Mouse (Mus musculus) kidney, postnatal 25 days (tissue): Measurements from ENCODE around the gene Tns4.

Experiments used
- DNase-seq, 2 experiments: peaks; one replicate each; pipeline ENCODE4 v3.0.0; 2021; ENCODE audit warnings: mixed read lengths in 2 of 2

Tns4 gene

DNA sequence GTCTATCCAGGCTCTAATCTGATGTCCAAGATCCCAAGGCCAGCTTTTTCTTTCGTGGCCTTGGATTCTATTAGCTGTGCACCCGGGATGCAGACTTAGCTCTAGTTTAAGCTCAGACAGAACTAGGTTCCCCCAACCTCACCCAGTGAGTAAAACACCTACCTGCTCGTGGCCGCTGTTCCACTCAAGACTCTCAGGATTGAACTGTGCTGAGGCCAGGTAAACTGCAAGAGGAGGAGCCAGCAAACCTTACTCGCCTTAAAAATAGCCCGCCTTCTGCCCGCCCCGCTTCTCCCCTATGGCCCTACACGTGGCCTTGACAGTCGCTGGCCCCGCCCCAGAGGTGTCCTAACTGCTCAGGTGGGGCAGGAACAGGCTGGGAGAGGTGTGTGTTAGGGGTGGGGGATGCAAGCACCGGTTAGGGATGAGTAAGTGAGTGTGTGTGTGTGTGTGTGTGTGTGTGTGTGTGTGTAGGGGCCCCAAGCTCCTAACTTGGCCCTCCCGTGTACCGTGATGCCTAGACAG lies at the start of gene Tns4:
Gene Tns4, minus strand, starts transcription at position 230 of the 525 bp plus-strand sequence.
- DNase-seq: no peak

DNA sequence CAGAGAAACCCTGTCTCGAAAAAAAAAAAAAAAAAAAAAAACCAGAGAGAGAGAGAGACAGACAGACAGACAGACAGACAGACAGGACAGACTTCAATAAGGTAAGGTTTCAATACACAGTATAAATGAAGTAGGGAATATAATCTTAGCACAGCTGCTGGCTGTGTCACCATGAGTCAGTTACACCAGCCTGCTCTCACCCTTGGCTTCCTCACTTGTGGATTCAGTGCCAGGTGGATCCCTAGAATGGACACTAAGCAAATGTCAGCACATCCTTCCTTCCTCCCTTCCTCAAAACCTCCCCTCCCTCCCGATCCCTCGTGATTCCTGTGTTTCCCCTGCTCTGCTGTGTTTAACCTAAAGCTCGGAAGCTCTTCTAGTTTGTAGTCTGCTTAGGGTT lies 48.3 kb upstream of the Tns4 start:
- no peak for DNase-seq

DNA sequence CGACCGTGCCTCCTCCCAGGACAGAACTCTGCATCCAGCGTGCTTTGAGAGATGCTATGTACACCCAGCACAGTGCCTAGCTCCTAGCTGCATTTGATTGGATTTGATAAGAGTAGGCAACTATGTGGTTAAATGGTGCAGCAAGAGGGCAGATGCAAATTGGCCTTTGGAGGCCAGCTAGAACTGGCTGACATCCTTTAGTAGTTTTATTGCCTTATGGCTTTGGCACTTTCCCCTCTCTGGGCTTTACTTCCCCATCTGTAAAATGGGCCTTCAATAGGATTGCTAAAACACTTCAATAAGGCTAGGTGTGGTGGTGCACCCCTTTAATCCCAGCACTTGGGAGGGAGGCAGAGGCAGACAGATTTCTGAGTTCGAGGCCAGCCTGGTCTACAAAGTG lies 47.9 kb upstream of the Tns4 start:
- no peak for DNase-seq

DNA sequence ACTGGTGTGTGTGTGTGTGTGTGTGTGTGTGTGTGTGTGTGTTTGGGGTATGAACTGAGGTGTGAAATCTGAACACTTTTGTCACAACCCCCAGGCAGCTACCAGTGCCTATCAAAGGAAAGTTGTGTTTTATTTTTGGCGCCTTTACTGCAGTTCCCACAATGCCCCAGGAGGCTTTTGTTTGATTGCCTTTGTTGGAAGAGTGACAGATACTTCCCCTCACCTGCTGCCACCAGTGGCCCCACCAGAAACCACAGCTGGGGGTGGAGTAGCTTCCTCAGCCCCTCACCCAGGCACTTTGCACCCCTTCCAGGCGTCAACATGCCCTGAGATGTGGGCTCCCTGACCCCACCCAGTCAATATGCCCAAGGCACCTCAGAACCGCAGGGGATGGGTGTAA lies 47.3 kb upstream of the Tns4 start:
- DNase-seq: no peak

DNA sequence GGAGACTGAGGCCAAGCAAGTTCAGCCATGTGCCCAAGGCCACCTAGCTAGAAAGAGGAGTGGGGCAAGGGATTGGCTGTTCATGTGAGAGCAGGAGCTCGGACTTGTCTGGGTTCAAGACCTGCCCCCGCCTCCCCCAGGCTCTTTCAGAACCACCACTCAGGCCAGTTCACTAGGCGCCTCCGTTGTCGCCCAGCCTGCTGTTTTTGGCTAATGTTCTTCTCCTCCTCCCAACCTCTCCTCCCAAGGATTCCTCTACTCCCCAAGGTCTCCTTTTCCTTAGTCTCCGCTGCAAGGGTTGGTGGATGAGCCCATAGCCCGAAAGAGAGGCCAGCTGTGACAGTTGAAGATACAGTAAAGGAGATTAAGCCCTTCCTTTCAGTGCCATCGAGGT lies 45.9 kb upstream of the Tns4 start:
- no peak for DNase-seq

DNA sequence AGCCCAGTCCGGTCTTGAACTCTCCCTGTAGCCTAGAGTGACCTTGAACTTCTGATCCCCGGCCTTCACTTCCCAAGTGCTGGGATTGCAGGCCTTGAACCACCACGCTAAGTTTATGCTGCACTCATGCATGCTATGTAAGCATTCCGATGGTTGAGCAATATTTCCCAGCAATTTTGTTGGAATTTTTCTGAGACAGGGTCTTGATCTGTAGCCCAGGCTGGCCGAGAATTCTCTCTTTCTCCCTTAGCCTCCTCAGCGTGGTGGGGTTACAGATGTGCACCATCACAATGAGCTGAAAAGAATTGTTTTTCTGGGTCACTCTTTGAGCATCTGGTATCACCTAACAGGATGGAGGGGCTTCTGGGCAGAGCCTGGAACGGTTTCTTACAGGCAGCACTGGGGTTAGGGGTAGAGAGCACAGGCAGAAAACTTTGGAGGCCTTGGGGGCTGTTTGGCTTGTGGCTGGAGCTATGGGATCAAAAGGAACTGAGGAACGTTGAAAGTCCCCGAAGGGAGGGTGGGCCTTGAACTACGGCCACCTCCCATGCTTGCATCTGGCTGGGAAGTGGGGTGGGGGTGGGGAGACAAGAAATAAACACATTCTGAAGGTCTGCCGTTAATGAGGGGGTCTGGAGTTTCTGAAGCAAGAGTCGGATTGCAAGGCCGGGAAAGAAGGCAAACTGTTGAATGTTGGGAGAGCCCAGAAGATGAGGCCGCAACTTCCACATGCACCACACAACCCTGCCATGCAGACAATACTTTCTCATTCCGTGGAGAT lies 45.4 kb upstream of the Tns4 start:
- no peak for DNase-seq

DNA sequence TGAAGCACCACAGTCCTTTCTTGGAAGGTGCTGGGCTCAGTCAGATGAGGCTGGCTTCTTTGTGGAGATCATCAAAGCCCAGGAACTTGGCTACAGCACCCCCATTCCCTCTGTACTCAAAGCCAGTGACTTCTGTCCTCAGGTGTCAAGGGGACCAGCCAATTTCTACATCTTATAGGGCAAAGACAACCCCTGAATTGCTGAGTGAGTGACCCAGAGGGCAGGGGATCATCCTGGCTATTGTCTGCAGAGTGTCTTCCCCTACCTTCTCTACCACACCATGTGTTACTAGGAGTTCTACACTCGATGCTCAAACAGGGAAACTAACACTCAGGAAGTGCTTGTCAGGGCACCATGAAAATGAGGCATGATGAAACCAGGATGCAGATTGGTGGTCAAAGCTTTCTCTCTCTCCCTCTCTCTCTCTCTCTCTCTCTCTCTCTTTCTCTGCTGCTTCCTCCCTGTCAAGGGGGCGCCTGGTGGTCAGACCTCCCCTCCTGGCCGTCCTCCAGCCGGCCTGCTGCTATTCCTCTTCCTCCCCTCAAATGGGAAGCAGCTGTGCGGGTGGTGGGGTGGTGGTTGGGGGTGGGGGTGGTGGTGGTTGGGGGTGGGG lies 44.3 kb upstream of the Tns4 start:
- no peak for DNase-seq

DNA sequence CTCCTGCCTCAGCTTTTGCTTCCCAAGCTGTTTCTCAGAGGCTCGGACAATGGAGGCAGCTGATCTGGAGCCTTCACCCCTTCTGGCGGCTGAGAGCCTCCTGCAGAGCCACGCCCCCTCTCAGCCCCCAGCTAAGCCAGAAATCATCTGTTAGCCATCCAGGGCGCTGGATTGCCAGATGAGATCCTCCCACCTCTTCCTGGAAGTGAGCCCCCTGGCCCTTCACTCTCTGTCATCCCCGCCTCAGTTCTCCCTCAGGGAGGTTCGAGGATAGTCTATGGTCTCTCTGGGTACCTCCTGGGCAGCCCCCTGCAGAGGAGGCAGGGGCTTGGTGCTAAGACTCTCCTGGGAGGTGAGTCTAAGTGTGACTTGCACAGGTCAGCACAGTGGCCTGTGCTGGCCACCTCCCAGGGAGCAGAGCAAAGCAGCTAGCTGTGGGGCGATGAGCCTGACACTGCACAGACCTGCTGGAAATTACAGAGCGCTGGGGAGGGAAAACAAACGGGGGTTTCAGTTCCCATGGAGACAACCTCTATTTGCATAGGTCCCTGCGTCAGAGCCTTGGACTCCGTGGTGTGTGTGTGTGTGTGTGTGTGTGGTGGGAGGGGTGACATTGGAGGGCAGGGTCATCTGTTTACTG lies 43.1 kb upstream of the Tns4 start:
- peak in 1 of 2 experiments; percentile 46 for DNase-seq

DNA sequence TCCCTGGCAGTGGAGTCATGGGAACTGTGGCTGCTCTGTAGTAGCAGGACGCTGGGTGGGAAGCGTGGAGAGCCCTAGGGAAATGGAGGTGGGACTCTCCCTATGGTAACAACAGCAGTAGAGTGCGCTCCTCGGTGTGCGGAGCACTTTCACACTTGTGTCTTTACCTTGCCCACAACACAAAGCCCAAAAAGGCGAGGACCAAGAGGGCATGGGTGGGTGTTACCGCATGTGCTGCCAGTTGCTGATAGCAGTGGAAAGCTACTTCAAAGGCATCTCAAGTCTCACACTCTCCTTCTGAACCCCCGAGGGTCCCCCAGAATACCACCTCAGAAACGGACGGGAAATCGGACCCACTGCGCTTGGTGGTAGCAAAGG lies 42.3 kb upstream of the Tns4 start:
- DNase-seq: no peak

DNA sequence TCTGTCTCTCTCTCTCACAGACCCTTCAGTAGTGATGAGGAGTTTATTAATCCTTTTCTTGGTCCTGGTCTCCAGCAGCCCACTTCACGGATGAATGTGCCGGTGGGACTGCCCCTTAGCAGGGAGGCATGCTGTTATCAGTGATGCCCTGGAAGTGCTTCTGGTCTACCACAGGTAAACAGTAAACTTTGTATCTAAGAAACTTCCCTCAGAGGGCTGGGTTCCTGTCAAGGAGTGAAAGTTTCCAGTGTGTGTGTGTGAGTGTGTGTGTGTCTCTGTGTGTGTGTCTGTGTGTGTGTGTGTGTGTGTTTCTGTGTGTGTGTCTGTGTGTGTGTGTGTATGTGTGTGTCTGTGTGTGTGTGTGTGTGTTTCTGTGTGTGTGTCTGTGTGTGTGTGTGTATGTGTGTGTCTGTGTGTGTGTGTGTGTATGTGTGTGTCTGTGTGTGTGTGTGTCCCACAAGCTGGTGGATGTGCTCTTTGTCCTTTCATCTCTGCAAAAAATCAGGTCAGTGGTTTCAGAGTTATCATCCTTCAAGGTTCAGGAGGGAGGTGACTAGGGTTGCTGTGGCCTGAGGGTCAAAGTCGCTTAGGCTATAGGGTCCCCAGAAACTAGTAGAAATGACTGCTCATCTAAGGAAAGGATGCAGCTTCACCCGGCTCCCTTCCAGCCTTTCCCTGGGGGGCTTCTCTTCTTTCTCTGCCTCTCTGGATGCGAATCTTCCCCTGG lies 41.8 kb upstream of the Tns4 start:
- DNase-seq: no peak

DNA sequence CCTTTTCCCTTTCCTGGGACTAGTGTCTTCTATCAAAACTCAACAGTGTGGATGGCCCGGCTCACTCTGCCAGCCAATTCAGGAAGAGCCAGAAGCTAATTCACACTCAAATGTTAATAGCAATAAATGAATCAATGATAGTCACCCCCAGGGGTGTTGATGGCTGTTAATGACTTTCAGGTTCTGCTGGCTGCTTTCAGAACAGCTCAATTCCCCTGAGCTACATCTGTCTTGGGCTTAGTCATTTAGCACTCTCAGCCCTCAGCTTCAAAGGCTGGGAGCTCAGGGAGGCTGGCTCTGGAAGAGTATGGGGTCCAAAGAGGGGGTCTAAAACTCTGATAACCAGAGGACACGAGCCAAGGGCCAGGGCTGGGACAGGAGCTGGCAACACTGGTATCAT lies 40.2 kb upstream of the Tns4 start:
- no peak for DNase-seq

DNA sequence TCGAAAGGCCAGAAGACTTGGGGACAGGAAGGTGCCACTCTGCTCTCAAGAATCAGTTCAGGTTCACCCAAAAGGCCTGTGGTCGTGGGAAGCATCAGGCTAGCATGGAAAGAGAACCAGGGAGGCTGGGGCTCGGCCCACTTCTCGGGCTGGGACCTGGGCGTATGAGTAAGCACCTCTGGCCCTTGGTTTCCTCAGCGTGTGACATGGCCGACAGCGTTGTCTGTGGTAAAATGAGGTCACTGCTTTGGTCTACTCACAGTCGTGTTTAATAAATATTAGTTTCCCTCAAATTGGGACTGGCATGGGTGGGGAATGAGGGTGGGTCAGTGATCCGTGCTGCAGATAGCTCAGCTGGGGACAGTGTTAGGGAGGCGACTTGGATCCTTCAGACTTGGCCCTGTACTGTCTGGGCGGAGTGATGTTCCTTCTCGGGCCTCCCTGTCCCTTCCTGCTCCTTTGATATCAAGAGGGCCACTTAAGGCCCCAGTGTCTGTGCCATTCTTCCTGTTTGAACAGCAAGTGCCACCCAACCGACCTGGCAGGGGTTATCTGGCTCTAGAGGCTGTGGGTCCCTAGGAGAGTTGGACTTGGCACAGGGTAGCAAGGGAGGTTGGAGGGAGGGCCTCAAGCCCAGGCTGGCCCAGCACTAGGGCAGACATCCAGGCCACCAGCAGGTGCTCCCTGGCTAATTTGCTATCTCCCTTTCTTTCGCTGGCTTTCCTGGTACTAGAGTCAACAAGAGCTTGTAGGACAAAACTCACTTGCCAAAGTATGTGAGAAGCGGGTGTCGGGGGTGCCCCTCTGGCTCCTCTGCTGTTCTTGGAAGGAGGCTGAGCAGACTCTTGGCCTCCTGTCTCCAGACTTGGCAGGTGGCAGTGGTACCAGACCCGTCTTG lies 38.9 kb upstream of the Tns4 start:
- no peak for DNase-seq

DNA sequence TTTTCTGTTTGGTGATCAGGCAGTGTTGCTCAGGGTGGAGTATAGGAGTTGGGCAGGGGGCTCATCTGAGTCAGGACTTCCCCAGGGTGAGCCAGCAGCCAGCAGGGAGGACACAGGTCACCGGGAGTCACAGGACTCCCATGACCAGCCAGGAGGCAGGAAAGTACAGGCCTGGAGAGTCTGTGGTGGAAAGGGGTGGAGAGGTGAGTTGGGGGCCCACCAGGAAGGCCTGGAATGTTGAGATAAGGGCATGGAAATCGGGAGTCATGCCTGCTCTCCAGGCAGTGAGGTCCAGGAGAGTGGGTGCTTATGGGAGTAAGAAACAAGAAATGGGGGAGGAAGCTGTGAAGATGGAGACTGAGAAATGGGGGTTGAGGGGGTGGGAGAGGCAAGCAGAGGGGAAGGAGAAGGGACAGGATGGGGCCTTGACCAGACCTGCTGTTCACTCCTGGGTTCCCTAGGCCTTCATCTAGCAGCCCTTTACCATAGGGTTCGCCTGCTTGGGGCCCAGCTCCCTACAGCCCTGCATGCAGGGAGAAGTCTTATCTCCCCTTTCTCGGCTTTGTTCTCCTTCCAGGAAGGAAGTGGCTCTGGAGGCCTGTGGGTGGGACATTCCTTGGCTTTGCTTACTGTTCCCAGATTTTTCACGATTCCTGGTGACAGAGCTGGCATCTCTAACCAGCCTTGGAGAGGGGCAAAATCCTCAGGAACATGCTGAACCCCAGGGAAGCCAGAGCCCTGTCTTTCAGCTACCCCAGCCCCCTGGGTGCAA lies 37.6 kb upstream of the Tns4 start:
- DNase-seq: peak; percentile 27 to 58

DNA sequence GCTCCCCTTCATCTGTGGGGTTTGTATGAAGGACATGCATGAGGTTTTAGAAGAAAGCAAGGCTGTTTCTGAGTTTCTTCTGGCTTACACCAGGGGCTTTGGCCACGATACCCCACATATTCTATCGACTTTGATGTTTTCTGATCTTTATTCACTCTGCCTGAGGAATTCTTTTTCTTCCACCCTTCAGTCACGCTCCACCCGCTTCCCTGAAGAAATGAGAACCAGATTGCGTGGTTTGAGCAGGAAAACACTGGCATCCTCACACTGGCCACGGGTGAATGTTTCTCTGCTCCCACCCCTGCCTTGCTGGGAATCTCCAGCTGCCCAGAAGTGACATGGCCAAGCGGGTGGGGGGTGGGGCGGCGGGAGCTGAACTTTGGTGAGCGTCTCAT lies 35.5 kb upstream of the Tns4 start:
- DNase-seq: no peak

DNA sequence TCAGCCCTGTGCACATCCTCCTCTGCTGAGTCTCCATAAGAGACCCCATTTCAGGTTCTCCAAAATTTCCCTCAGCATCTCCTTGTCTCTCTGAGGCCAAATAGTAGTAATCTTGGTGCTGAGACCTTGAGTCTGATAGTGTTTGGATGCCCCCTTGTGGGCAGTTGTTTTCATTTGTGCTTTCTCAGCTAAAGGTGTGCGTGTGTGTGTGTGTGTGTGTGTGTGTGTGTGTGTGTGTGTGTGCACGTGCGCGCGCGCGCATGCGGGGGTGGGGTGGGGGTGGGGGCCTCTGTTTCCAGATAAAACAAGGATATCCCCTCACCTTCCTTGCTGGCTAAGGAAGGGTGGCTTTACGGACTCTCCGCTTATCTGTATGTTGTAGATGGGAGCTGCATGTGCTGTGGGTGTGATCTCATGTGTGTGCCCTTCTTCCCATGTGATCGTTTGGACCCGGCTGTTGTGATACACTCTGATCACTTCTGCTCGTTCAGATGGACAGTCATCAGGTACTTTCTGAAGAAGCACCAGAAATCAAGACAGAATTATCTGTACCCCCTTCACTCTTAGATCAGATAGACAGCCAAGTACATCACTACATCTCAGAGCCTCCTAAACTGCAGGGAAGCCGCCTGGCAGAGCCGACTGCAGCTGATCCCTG lies 35.0 kb upstream of the Tns4 start:
- DNase-seq: peak; percentile 66 to 87

DNA sequence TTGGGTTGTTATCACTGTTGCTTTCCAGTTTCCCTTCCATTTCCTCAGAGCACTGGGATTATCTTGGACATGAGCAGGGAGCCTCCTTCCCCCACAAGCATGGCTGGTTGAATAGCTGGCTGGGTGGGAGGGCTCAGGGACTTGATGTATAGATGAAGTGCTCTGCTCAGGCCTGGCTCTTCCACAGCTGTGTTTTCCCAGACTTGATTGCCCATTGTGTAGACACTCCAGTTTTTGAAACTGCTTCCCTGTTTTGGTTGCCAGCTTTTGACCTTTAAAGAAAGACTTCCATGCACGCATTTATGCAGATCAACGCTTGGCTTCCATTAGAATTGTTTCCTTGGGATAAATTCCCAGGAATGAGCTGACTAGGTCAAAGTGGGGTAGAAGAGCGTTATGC lies 33.6 kb upstream of the Tns4 start:
- no peak for DNase-seq

DNA sequence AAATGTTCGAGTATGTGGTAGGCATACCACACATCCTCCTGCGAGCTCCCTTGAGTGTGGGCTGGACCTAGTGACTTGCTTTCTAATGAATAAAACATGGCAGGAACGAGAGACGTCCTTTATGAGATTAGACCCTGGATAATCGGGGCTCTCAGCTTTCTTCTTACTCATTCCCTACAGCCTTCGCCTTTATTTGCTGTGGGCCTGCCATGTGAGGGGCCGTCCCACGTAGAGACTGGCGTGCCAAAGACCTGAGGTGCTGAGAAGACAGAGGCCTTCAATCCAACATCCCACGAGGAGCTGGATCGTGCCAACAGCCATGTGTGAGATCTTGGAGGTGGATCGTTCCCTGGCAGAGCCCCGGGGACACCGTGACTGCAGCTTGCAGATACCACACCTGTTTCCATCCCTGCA lies 32.1 kb upstream of the Tns4 start:
- no peak for DNase-seq

DNA sequence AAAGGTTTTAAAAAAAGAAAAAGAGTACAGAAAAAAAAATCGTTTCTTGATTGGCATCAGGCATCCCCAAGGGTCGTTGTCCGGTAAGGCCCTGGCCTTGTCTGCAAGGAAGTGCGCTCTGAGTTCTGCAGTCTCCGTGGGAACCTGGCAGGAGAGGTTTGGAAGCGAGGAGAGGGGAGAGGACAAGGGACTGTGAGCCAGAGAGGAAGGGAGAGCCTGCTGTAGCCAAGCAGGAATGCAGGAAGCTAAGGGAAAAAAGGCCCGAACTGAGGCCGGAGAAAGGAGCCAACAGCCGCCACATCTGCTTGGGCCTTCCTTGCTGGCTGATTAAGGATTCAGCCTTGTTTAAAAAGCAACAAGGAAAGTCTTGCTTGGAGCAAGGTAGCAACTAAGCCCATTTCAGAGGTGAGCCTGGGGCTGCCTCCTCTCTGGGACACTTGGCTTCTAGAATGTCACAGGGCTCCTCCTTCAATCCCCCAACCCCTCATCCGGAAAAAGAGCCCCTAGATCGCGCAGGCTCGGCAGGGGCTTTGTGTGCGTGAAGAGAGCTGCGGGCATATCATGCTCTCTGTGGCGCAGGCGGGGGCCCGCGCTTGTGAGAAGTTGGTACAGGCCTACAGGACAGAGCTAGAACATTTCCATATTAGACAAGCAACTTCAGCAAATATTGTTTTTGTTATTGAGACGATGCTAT lies 31.6 kb upstream of the Tns4 start:
- peak; percentile 26 to 62 for DNase-seq

DNA sequence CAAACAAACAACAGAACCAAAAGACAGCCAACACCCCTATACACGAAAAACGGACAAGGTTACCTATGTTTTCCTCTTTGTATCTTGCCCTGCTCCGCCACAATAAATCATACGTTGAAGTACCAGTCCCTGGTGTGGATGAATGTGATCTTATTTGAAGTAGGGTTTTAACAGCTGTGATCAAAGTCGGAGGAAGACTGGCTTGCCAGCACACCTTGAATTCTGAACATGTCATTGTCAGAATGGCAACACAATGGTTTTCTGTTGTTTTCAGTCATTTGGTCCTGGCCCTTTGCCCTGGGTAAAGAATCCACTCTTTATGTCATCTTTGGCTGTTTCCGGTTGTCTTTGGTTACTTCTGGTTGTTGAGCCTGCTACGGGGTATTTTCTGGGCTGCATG lies 29.9 kb upstream of the Tns4 start:
- DNase-seq: no peak

DNA sequence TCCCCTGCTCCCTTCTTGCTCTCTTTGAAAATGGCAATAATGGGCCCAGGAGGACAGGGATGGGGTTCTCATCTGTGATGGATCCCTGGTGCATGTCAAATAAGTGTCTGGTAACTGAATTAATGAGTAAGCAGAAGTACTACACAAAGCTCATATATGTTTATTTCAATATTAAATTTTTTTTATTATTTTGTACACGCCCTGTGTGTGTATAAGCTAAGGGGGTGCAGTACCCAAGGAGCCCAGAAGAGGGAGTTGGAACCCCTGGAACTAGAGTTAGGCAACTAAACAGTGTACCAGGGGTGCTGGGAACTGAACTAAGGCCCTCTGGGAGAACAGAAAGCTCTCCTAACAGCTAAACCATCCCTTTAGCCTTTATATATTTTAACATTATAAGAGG lies 29.3 kb upstream of the Tns4 start:
- no peak for DNase-seq
